Mouse (Mus musculus) limb, embryonic 10.5 days (tissue): ENCODE results near the gene Pum1. TPM values are rescaled to one million over a fixed set of nuclear protein-coding genes. Genes with fewer than 3 reads are reported as not detected.
A peak's percentile ranks its signal among the peaks of the same experiment; 100 is the strongest.

Experiments used
- DNase-seq: peaks from one replicate; pipeline ENCODE4 v3.0.0-alpha.2; 2017; ENCODE audit warnings: low spot score
- H3K27ac ChIP-seq: fragments of 300-500 bp; sonication (generic); 2 replicates; pipeline ENCODE4 v1.5.1; 2016; ENCODE audit warnings: mild to moderate bottlenecking
- H3K27me3 ChIP-seq: fragments of 300-500 bp; sonication (generic); 2 replicates; pipeline ENCODE4 v1.6.1; 2016; ENCODE audit warnings: low read depth, mild to moderate bottlenecking; ENCODE audit not compliant: poor library complexity, severe bottlenecking
- H3K36me3 ChIP-seq: fragments of 300-500 bp; sonication (generic); 2 replicates; pipeline ENCODE4 v1.6.1; 2016; ENCODE audit warnings: mild to moderate bottlenecking, moderate library complexity
- H3K4me1 ChIP-seq: fragments of 300-500 bp; sonication (generic); 2 replicates; pipeline ENCODE4 v1.6.1; 2016
- H3K4me3 ChIP-seq: fragments of 300-500 bp; sonication (generic); 2 replicates; pipeline ENCODE4 v1.5.1; 2016; ENCODE audit warnings: mild to moderate bottlenecking, moderate library complexity
- H3K9me3 ChIP-seq: fragments of 300-500 bp; sonication (generic); replicated peaks from 2 replicates; pipeline ENCODE4 v1.6.1; 2016; ENCODE audit warnings: mild to moderate bottlenecking
- WGBS: fragments of 180-500 bp; shearing (Covaris S2); methylation state at CpG from one replicate; pipeline ENCODE4 v1.1.7; 2016; 5-methylcytosine and 5-hydroxymethylcytosine counted together
- polyA plus RNA-seq: library from polyadenylated mRNA; unstranded; fragments of >200 nt; fragmentation: Nextera tagmentation; extraction: Ambion mirVana; gene quantifications from 2 replicates; pipeline ENCODE4 v1.2.1, GENCODE M21; 2016

Pum1 gene
- polyA plus RNA-seq, 1 experiment from 2014 or later, result 124 TPM

GRCm38 (mm10) chr4:130820594-130821255 is 157.6 kb downstream of the Pum1 start:
- no peak for DNase-seq
- no peaks in the 10 kb centered on the region for H3K9me3 ChIP-seq
- 0 out of 2 replicates have a peak overlapping the region, but pooled peaks have one; percentile 21 for H3K27ac ChIP-seq
- H3K27me3 ChIP-seq, result no peaks in the 10 kb centered on the region
- 80% methylated on average over 7 of the region's 7 CpGs for WGBS
- peaks cover 81% of the 10 kb centered on the region for H3K36me3 ChIP-seq
- H3K4me3 ChIP-seq, result no peak overlapping the region
- H3K4me1 ChIP-seq, result peaks cover 6% of the 10 kb centered on the region

DNA sequence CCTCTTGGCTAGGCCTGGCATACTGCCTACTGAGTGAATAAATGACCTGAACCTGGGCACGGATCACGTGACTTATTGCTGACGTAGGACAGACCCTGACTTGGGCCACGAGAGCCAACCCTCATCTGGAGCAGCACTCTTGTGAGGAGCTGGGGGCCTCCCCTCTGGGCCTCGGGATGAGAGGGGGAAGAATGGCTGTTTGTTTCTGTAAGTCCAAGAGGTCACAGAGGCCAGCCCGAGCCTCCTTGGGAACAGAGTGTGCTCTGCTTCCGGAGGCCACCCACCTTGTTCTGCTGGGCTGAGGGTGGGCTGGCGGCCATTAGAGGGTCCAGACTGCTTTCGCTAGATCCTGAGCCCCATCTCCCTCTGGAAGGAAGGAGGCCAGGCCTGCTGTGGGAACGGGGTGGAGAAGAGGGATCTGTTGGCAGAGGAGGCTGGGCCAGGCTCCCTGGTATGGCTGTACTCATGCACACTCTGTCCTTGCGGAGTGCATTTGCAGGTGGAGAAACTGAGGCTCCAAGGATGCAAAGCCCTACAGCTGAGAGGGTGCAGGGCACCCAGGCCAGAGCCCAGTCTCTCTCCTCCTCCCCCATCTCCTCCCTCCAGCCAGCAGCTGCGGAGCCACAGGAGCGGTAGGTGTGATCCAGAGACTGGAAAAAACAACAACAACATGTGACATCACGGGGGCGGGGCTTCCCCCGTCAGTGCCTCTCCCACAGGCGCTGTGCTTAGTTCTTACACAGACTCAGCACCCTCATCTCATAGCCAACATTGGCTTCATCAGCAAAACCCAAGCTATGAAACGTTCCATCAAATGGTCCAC is 165.9 kb downstream of the Pum1 start:
- Histone ChIP-seq H3K27me3 (no peaks in the 10 kb centered on the region), H3K27ac (peak overlapping the region; percentile 87), H3K4me1 (peaks cover 39% of the 10 kb centered on the region), H3K36me3 (peaks cover 18% of the 10 kb centered on the region), H3K4me3 (peak overlapping the region; percentile 40), H3K9me3 (no peaks in the 10 kb centered on the region)
- DNase-seq, result peak; percentile 74
- WGBS, result 10% methylated on average over 18 of the region's 18 CpGs

Other genes with a start within 250 kb of the Pum1 start
- 4.4 and 4.8 TPM in 2 replicates for gene Nkain1, start 89.1 kb upstream of the Pum1 start, polyA plus RNA-seq
- gene Sdc3, start 129.2 kb downstream of the Pum1 start, polyA plus RNA-seq, result 26.7 and 38.1 TPM in 2 replicates
- 10.5 and 15.4 TPM in 2 replicates for gene Laptm5, start 249.8 kb downstream of the Pum1 start, polyA plus RNA-seq